Mouse (Mus musculus) frontal cortex, adult (tissue): Measurements from ENCODE around the gene Ttc30a1.
"Not testable (repeated sequence)": the region's sequence is repeated elsewhere in the genome, so short reads cannot be mapped to it uniquely, and the experiment has no call there.

ENCODE experiments used
- ATAC-seq: cut with Nextera tagmentation; 2 replicates; pipeline ENCODE4 v1.9.2; 2017; ENCODE audit warnings: mild to moderate bottlenecking, moderate library complexity, mixed read lengths; ENCODE audit not compliant: low TSS enrichment

The Ttc30a1 gene

GRCm38 (mm10) chr2:75983091-75983490, 1.3 kb upstream of the Ttc30a1 start:
- ATAC-seq: no peak

GRCm38 (mm10) chr2:75982626-75983025, 859 bp upstream of the Ttc30a1 start:
- no peak for ATAC-seq

GRCm38 (mm10) chr2:75980933-75981439, 781 bp downstream of the Ttc30a1 start:
- not testable (repeated sequence) for ATAC-seq

GRCm38 (mm10) chr2:75977752-75978368, 3.9 kb downstream of the Ttc30a1 start, which contains the start of gene Ttc30a2:
Ttc30a2 (minus strand) TSS chr2:75978170.
- ATAC-seq: not testable (repeated sequence)

GRCm38 (mm10) chr2:75976070-75976469, 5.7 kb downstream of the Ttc30a1 start:
- not testable (repeated sequence) for ATAC-seq

GRCm38 (mm10) chr2:75974131-75974530, 7.6 kb downstream of the Ttc30a1 start:
- no peak for ATAC-seq

- ATAC-seq: peak; percentile 95
Measured at GRCm38 (mm10) chr2:75964972-75965371, 16.8 kb downstream of the Ttc30a1 start.

GRCm38 (mm10) chr2:75964512-75964911, 17.3 kb downstream of the Ttc30a1 start:
- ATAC-seq: peak; percentile 38; the same call in 1 of the 2 replicates

- no peak for ATAC-seq
Measured at GRCm38 (mm10) chr2:75964051-75964450, 17.7 kb downstream of the Ttc30a1 start.

GRCm38 (mm10) chr2:75963211-75963840, 18.4 kb downstream of the Ttc30a1 start:
- no peak for ATAC-seq

- ATAC-seq: peak; percentile 64
Measured at GRCm38 (mm10) chr2:75960366-75961330, 21.1 kb downstream of the Ttc30a1 start.

GRCm38 (mm10) chr2:75959850-75960365, 21.9 kb downstream of the Ttc30a1 start:
- ATAC-seq: no peak

GRCm38 (mm10) chr2:75959183-75959849, 22.5 kb downstream of the Ttc30a1 start:
- no peak for ATAC-seq

GRCm38 (mm10) chr2:75955709-75956108, 26.1 kb downstream of the Ttc30a1 start:
- no peak for ATAC-seq

GRCm38 (mm10) chr2:75953320-75953719, 28.4 kb downstream of the Ttc30a1 start:
- ATAC-seq: no peak

- ATAC-seq: no peak
Measured at GRCm38 (mm10) chr2:75950685-75951084, 31.1 kb downstream of the Ttc30a1 start.

- ATAC-seq: peak; percentile 94
Measured at GRCm38 (mm10) chr2:75938117-75939063, 43.4 kb downstream of the Ttc30a1 start, which contains the start of gene Ttc30b. Ttc30b (minus strand) TSS chr2:75938585.

GRCm38 (mm10) chr2:75937520-75938116, 44.1 kb downstream of the Ttc30a1 start:
- not testable (repeated sequence) for ATAC-seq

- ATAC-seq: not testable (repeated sequence)
Measured at GRCm38 (mm10) chr2:75936685-75937084, 45.1 kb downstream of the Ttc30a1 start.

- no peak for ATAC-seq
Measured at GRCm38 (mm10) chr2:75933541-75933940, 48.2 kb downstream of the Ttc30a1 start.
